Mouse (Mus musculus) kidney, embryonic 15.5 days (tissue): ENCODE results near the gene Vmn1r235. TPM values are rescaled to one million over a fixed set of nuclear protein-coding genes. Genes with fewer than 3 reads are reported as not detected.
A peak's percentile ranks its signal among the peaks of the same experiment; 100 is the strongest.
"Not testable (repeated sequence)": the region's sequence is repeated elsewhere in the genome, so short reads cannot be mapped to it uniquely, and the experiment has no call there.

ENCODE experiments used
- ATAC-seq: fragments of 200-750 bp; cut with Nextera tagmentation; replicated peaks from 2 replicates; pipeline ENCODE4 v1.8.0; 2017; ENCODE audit warnings: moderate TSS enrichment; ENCODE audit not compliant: low FRiP score
- H3K27ac ChIP-seq: fragments of 300-500 bp; sonication (generic); 2 replicates; pipeline ENCODE4 v1.5.1; 2015; ENCODE audit warnings: mild to moderate bottlenecking, inconsistent platforms
- H3K27me3 ChIP-seq: fragments of 300-500 bp; sonication (generic); 2 replicates; pipeline ENCODE4 v1.6.1; 2015; ENCODE audit warnings: inconsistent platforms
- H3K36me3 ChIP-seq: fragments of 300-500 bp; sonication (generic); 2 replicates; pipeline ENCODE4 v1.6.1; 2015; ENCODE audit warnings: inconsistent platforms
- H3K4me1 ChIP-seq: fragments of 300-500 bp; sonication (generic); 2 replicates; pipeline ENCODE4 v1.6.1; 2015; ENCODE audit warnings: inconsistent platforms
- H3K4me2 ChIP-seq: fragments of 300-500 bp; sonication (generic); 2 replicates; pipeline ENCODE4 v1.6.1; 2015; ENCODE audit warnings: moderate library complexity, mild to moderate bottlenecking, inconsistent platforms
- H3K4me3 ChIP-seq: fragments of 300-500 bp; sonication (generic); replicated peaks from 2 replicates; pipeline ENCODE4 v1.5.1; 2015; ENCODE audit warnings: mild to moderate bottlenecking, inconsistent platforms
- H3K9ac ChIP-seq: fragments of 300-500 bp; sonication (generic); 2 replicates; pipeline ENCODE4 v1.6.1; 2015; ENCODE audit warnings: mild to moderate bottlenecking, inconsistent platforms
- H3K9me3 ChIP-seq: fragments of 300-500 bp; sonication (generic); replicated peaks from 2 replicates; pipeline ENCODE4 v1.6.1; 2016; ENCODE audit warnings: inconsistent platforms
- WGBS: fragments of 180-500 bp; shearing (Covaris S2); methylation state at CpG from one replicate; pipeline ENCODE4 v1.1.7; 2015; ENCODE audit warnings: mixed read lengths; 5-methylcytosine and 5-hydroxymethylcytosine counted together
- microRNA-seq: library from miRNA; unstranded; fragments of <30 nt; microRNA quantifications from one replicate; pipeline ENCODE4, GENCODE M21; 2016
- polyA plus RNA-seq: library from polyadenylated mRNA; unstranded; fragments of >200 nt; fragmentation: Nextera tagmentation; extraction: Ambion mirVana; gene quantifications from 2 replicates; pipeline ENCODE4 v1.2.1, GENCODE M21; 2015

The Vmn1r235 gene
- polyA plus RNA-seq = not detected in 2 replicates

GRCm38 (mm10) chr17:21256111-21256510 is at the start of gene Vmn1r235:
Vmn1r235 (plus strand) TSS chr17:21256411.
- Histone ChIP-seq H3K9ac (no peak within 1 kb of the TSS), H3K36me3 (no peaks in the 10 kb centered on the region), H3K4me1 (no peaks in the 10 kb centered on the region), H3K4me2 (no peak within 1 kb of the TSS), H3K27ac (no peak within 1 kb of the TSS), H3K4me3 (no peak within 1 kb of the TSS), H3K27me3 (no peaks in the 10 kb centered on the region), H3K9me3 (no peaks in the 10 kb centered on the region)
- ATAC-seq = no peak

GRCm38 (mm10) chr17:21211081-21211480 is 45.1 kb upstream of the Vmn1r235 start:
- not testable (repeated sequence) for ATAC-seq, H3K9me3 ChIP-seq, H3K4me2 ChIP-seq, H3K4me3 ChIP-seq, H3K27ac ChIP-seq, H3K9ac ChIP-seq, H3K4me1 ChIP-seq, H3K36me3 ChIP-seq, H3K27me3 ChIP-seq
- WGBS = 70% methylated on average over 1 of the region's 1 CpGs

- H3K27me3 ChIP-seq = no peaks in the 10 kb centered on the region
- ATAC-seq = no peak
- no peak within 1 kb of the TSS for H3K4me3 ChIP-seq
- H3K4me2 ChIP-seq = no peak within 1 kb of the TSS
- no peaks in the 10 kb centered on the region for H3K36me3 ChIP-seq
- H3K4me1 ChIP-seq = no peaks in the 10 kb centered on the region
- H3K27ac ChIP-seq = no peak within 1 kb of the TSS
- 86% methylated on average over 1 of the region's 1 CpGs for WGBS
- no peak within 1 kb of the TSS for H3K9ac ChIP-seq
- H3K9me3 ChIP-seq = no peaks in the 10 kb centered on the region
These were observed 30.4 kb upstream of the Vmn1r235 start, which contains the start of gene Vmn1r234 for GRCm38 (mm10) chr17:21225787-21226186. Vmn1r234 (plus strand) TSS chr17:21226087.

- Histone ChIP-seq H3K27ac (no peak overlapping the region), H3K9ac (no peak overlapping the region), H3K9me3 (no peaks in the 10 kb centered on the region), H3K4me1 (no peaks in the 10 kb centered on the region), H3K4me3 (no peak overlapping the region), H3K36me3 (no peaks in the 10 kb centered on the region), H3K4me2 (no peak overlapping the region), H3K27me3 (no peaks in the 10 kb centered on the region)
- ATAC-seq = no peak
- 28% methylated on average over 9 of the region's 9 CpGs for WGBS
These were observed 24.6 kb upstream of the Vmn1r235 start for GRCm38 (mm10) chr17:21231654-21232053.

- Histone ChIP-seq H3K9me3 (no peaks in the 10 kb centered on the region), H3K27ac (no peak overlapping the region), H3K4me2 (no peak overlapping the region), H3K4me3 (no peak overlapping the region), H3K27me3 (no peaks in the 10 kb centered on the region), H3K36me3 (no peaks in the 10 kb centered on the region), H3K9ac (no peak overlapping the region), H3K4me1 (no peaks in the 10 kb centered on the region)
- ATAC-seq = 0 out of 2 replicates have a peak, but pooled peaks have one; percentile 52
- WGBS = 16% methylated on average over 4 of the region's 4 CpGs
These were observed 15.9 kb downstream of the Vmn1r235 start for GRCm38 (mm10) chr17:21272103-21272502.

- Histone ChIP-seq H3K27ac (no peak within 1 kb of the TSS), H3K36me3 (no peaks in the 10 kb centered on the region), H3K9me3 (no peaks in the 10 kb centered on the region), H3K4me3 (no peak within 1 kb of the TSS), H3K27me3 (no peaks in the 10 kb centered on the region), H3K4me1 (no peaks in the 10 kb centered on the region), H3K4me2 (no peak within 1 kb of the TSS), H3K9ac (no peak within 1 kb of the TSS)
- WGBS = 79% methylated on average over 3 of the region's 3 CpGs
- no peak for ATAC-seq
These were observed 26.4 kb downstream of the Vmn1r235 start, which contains the start of gene Vmn1r236 for GRCm38 (mm10) chr17:21282642-21283041. Vmn1r236 (plus strand) TSS chr17:21282942.

GRCm38 (mm10) chr17:21284395-21284794 is 28.2 kb downstream of the Vmn1r235 start:
- H3K9me3 ChIP-seq = no peaks in the 10 kb centered on the region

GRCm38 (mm10) chr17:21289695-21290094 is 33.5 kb downstream of the Vmn1r235 start:
- Histone ChIP-seq H3K9me3 (no peaks in the 10 kb centered on the region), H3K4me3 (no peak overlapping the region), H3K9ac (no peak overlapping the region), H3K36me3 (no peaks in the 10 kb centered on the region), H3K4me1 (no peaks in the 10 kb centered on the region), H3K27ac (no peak overlapping the region), H3K27me3 (no peaks in the 10 kb centered on the region), H3K4me2 (no peak overlapping the region)
- ATAC-seq = no peak

More at GRCm38 (mm10) chr17:21284395-21284794, 28.2 kb downstream of the Vmn1r235 start:
- no peaks in the 10 kb centered on the region for H3K27me3 ChIP-seq
- no peak overlapping the region for H3K9ac ChIP-seq
- H3K4me1 ChIP-seq = no peaks in the 10 kb centered on the region
- no peak for ATAC-seq
- no peak overlapping the region for H3K4me3 ChIP-seq
- H3K27ac ChIP-seq = no peak overlapping the region
- no peaks in the 10 kb centered on the region for H3K36me3 ChIP-seq
- H3K4me2 ChIP-seq = no peak overlapping the region

GRCm38 (mm10) chr17:21311565-21311964 is 55.4 kb downstream of the Vmn1r235 start, which contains the start of gene Vmn1r237:
Vmn1r237 (plus strand) TSS chr17:21311865.
- Histone ChIP-seq H3K36me3 (no peaks in the 10 kb centered on the region), H3K4me3 (no peak within 1 kb of the TSS), H3K9ac (no peak within 1 kb of the TSS), H3K27ac (no peak within 1 kb of the TSS), H3K27me3 (no peaks in the 10 kb centered on the region), H3K4me2 (no peak within 1 kb of the TSS), H3K9me3 (no peaks in the 10 kb centered on the region), H3K4me1 (no peaks in the 10 kb centered on the region)
- ATAC-seq = no peak

Small RNA genes within 50 kb of the gene (microRNA-seq; reads per million reads assigned to microRNA genes)
- not detected for gene Gm26384

Other genes with a start within 250 kb of the Vmn1r235 start
- gene Zfp160, start 247.5 kb upstream of the Vmn1r235 start, polyA plus RNA-seq = 14.9 and 15.8 TPM in 2 replicates
- gene Vmn1r234, start 30.3 kb upstream of the Vmn1r235 start, polyA plus RNA-seq = not detected in 2 replicates
- gene Vmn1r236, start 26.5 kb downstream of the Vmn1r235 start, polyA plus RNA-seq = not detected in 2 replicates
- gene Vmn1r237, start 55.5 kb downstream of the Vmn1r235 start, polyA plus RNA-seq = not detected in 2 replicates
- 3.4 and 3.6 TPM in 2 replicates for gene Zfp677, start 127.3 kb downstream of the Vmn1r235 start, polyA plus RNA-seq
- 5.0 and 5.6 TPM in 2 replicates for gene Zfp54, start 166.8 kb downstream of the Vmn1r235 start, polyA plus RNA-seq
- gene Zfp51, start 194.0 kb downstream of the Vmn1r235 start, polyA plus RNA-seq = 16.5 and 17.8 TPM in 2 replicates
- 11.2 and 12.7 TPM in 2 replicates for gene Zfp53, start 232.6 kb downstream of the Vmn1r235 start, polyA plus RNA-seq